Mouse (Mus musculus) left cerebral cortex, adult 11 months (tissue): ENCODE data around the gene Rpl29.

ENCODE experiments used
- DNase-seq: peaks from one replicate; pipeline ENCODE4 v3.0.0; 2022; ENCODE audit warnings: low spot score

Rpl29 gene

DNA sequence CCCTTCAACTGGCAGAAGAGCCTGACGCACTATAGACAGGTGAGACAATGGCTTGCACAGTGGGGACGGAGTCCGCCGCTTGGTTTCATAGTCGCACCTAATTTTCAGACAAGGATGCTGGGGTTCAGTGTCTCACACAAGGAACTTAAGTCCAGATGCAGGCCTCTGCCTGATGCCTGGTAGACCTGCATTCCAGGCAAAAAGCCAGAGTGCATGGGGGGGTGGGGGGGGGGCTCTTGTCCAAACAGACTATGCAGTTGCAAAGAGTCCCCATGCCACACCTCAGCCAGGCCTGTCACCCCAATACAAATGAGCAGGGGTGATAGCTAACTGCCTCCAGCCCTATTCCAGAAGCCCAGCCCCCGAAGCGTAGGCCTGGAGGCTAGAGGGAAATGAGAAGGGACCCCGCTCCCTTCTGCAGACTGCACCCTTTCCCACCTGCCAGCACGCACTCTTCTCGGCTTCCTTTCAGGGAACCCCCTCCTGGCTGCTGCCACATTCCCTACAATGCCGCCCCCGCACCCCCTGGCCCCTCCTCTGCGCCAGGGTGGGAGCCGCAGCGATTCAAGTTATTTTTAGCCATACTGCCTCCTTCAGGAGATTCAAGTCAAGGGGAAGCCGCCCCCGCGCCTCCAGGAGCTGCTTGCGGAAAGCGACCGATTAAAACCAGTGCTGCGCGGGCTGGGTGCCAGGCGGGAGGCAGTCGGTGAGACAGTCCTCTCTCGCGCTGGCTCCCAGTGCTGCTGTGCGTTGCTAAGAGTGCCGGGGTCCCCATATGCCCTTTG is 11.2 kb upstream of the Rpl29 start:
- DNase-seq, result peak; percentile 96

DNA sequence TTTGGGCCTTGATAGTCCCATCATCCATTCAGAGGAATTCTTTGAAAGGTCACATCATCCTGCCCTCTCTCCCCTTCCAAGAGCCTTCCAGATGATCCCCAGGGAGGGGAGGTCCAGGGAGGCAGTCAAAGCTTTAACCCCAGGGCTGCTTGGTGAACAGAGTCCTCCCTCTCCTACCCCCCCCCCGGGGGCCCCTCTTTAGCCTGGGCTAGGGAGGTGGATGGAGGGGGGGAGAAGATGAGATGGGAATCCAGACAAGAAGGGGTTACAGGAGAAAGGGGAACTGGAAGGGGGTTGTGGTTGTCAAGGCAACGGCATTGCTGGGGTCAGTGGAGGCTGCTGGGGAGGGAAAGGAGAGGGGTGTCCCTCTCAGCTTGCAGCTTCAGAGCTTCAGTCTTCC is 8.6 kb upstream of the Rpl29 start:
- DNase-seq, result no peak

- no peak for DNase-seq
Measured at GRCm38 (mm10) chr9:106421033-106421864, 8.0 kb upstream of the Rpl29 start.

- DNase-seq, result peak; percentile 83
Measured at GRCm38 (mm10) chr9:106421865-106422160, 7.4 kb upstream of the Rpl29 start.

GRCm38 (mm10) chr9:106428719-106429220 is 484 bp upstream of the Rpl29 start:
- no peak for DNase-seq

DNA sequence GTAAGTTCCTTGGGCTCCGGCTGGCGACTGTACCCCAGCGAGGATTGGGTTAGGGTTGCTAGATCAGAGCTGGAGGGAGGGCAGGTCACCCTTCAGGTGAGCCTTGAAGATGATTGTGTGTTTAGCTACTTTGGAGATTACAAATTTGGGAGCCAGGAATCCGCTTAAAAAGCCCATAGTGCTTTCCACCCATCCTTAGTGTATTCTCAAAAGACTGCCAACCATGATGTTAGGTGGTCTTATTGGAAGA is 686 bp downstream of the Rpl29 start:
- DNase-seq, result no peak

GRCm38 (mm10) chr9:106433389-106433788 is 4.1 kb downstream of the Rpl29 start:
- DNase-seq, result no peak

- no peak for DNase-seq
Measured at GRCm38 (mm10) chr9:106436566-106436965, 7.3 kb downstream of the Rpl29 start.

- DNase-seq, result no peak
Measured at GRCm38 (mm10) chr9:106442680-106443079, 13.4 kb downstream of the Rpl29 start.

GRCm38 (mm10) chr9:106444836-106445235 is 15.6 kb downstream of the Rpl29 start:
- no peak for DNase-seq

DNA sequence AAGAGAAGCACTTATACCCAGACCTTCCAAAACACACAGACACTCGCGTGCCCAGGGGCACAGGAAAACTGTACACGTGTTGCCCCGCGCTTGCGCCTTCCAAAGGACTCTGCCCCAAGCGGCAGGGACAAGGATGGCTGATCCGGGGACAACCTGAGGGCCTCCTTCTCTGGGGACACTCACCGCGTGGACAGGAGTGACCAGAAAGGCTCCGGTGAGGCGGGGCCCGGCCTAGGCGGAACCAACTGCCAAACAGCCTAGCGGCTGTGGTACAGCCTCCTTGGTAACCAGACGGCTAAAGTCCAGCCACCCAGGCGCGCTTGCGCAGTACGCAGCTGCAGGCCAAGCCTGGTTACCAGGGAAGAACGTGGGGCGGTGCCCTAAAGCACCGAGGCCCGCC is 18.1 kb downstream of the Rpl29 start, which contains the start of the genes Abhd14b and Abhd14a:
Abhd14b (plus strand) TSS at position 112 of the 400 bp plus-strand sequence.
Abhd14a (minus strand) TSS at position 331 of the 400 bp plus-strand sequence.
- DNase-seq, result peak; percentile 88

DNA sequence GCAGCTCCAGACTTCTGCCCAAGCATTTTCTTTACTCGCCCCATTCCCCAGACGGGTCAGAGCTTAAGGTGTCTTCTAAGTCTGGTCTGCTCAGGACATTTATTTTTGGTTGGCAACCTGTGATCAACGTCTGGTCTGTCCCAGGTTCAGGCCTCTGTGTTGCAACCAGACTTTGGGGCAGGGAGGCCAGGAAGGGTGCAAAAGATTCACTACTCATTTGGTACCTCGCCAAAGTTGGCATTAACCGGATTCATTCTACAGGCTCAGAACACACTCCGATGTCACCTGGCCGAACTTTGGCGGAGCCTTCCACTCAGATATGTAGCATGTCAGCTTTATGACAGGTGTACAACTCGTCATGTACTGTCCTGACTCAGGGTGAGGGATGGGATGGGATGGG is 18.7 kb downstream of the Rpl29 start:
- DNase-seq, result no peak

DNA sequence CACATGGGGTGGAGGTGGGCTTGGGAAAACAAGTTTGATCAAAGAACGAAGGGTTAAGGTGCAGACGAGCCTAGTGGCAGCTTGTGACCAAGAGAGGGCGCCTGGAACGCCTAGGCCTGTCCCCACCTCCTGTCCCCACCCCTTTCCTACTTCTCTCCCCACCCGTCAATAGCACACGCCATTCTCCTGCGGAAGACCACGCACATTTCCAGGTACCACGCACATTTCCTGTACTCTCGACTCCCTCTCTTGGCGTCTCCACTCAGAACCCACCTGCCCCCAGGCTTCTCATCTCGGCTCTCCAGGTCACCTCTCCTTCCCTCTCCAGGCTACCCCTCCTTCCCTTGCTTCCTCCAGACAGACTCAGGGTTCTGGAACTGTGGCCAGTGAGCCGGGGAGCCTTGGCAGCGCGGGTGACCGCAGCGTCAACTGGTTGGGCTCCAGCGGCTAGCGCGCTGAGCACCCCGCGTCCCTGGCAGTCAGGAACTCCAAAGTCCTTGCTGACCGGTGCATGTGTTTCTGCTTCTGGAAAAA is 19.3 kb downstream of the Rpl29 start:
- DNase-seq, result no peak

- DNase-seq, result no peak
Measured at GRCm38 (mm10) chr9:106449947-106450346, 20.7 kb downstream of the Rpl29 start.

DNA sequence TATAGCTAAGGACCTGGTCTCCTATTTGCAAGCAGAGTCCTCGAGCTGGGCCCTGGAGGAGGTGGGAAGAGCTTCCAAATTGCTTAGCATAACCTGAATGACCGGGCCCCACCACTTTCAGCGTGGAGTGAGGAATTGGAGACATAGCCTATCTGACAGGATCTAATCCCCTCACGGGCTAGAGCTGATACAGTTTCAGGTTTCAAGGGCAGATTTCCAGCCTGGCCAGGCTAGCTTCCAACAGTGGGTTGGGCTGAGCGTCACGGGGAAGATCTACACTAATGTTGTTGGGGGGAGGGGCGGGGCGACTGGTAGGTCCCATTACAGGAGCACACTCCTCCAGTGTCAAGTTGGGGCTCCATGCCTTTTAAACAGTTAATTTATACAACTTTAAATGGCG is 21.4 kb downstream of the Rpl29 start:
- no peak for DNase-seq

- DNase-seq, result no peak
Measured at GRCm38 (mm10) chr9:106451298-106451697, 22.0 kb downstream of the Rpl29 start.

DNA sequence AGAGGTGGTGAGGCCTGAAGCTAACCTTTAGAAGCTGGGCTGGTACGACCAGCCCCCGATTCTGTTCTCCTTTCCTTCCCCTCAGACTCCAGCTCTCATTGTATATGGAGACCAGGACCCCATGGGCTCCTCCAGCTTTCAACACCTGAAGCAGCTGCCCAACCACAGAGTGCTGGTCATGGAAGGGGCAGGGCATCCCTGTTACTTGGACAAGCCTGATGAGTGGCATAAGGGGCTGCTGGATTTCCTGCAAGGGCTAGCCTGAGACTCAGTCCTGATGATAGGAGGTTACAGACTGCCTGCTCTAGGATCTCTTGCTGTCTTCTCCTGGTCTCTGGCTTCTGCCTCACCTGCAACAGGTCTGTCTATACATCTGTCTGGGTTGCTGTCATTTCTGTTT is 22.6 kb downstream of the Rpl29 start:
- DNase-seq, result no peak

- DNase-seq, result no peak
Measured at GRCm38 (mm10) chr9:106452351-106452750, 23.1 kb downstream of the Rpl29 start.

DNA sequence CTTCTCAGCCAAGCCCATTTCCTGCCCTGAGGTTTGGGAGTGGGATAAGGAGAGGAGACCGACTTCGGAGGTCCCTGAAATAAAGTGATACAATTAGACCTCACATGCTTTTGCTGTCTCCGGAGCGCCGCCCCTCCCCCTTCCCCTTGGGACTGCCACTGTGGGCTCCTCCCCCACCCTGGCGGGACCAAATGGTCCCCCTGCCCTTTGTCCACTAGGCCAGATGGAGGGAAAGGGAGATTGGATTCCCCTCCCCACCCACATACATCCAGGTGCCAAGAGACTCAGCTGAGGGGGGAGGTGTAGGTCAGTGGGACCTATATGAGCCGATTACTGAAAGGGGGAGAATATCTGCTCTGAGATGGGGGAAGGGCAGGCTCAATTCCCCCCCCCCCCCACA is 23.6 kb downstream of the Rpl29 start:
- no peak for DNase-seq

DNA sequence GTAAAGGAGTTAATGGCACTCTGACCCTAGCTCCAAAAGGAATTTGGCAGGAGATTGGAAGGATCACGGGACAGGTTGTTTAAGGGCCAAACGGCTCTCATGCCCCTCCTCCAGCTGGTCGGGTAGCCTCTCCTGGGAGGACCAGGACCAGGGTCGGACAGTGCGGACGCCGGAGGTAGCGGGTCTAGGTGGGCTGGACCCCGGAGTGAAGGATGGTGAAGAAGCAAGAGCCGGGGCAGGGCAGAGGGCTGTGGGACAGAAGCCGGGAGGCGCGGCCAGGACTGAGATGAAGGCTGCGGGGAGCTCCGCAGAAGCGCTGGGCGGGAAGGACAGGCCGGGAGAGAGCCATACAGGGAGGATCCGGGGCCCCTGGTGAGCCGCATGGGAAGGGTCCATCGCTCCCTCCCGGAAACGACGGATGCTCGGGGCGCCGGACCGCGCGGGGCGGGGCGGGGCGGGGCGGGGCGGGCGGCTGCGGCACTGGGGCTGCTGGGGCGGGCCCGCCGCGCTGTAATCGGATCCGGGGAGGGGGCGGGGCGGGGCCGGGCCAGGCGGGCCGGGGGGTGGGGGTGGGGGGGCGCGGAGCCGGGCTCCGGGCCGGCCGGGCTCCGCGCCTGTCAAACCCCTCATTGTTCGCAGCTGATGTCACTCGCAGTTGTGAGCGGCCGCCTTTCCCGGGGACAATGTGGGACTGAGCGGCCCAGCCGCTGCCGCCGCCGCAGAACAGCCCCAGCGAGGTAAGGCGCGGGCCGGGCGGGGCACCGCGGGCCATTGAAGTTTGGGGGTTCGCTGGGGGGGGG is 24.2 kb downstream of the Rpl29 start, which contains the start of gene Pcbp4:
Pcbp4 (plus strand) TSS at position 21 of the 800 bp plus-strand sequence.
- DNase-seq, result no peak

GRCm38 (mm10) chr9:106454071-106454761 is 25.0 kb downstream of the Rpl29 start:
- DNase-seq, result no peak
